Mouse (Mus musculus): ENCODE measurements around the gene Snx10. TPM values are rescaled to one million over a fixed set of nuclear protein-coding genes. Genes with fewer than 3 reads are reported as not detected.

Gene Snx10
- 35.9 TPM for polyA plus RNA-seq (2014; fragmentation: Illumina TruSeq; extraction: RNeasy Lipid Tissue Mini Kit (QIAGEN cat#74804); ENCODE audit: low read depth, low replicate concordance)

GRCm38 (mm10) chr6:51523807-51524320 lies at the start of gene Snx10:
Snx10 (plus strand) TSS chr6:51523901.

Other genes with a start within 250 kb of the Snx10 start
- 7.0 TPM for gene Nfe2l3, start 91.2 kb upstream of the Snx10 start, polyA plus RNA-seq (2014; fragmentation: Illumina TruSeq; extraction: RNeasy Lipid Tissue Mini Kit (QIAGEN cat#74804); ENCODE audit: low read depth, low replicate concordance)
- 3,553 TPM for gene Hnrnpa2b1, start 54.0 kb upstream of the Snx10 start, polyA plus RNA-seq (2014; fragmentation: Illumina TruSeq; extraction: RNeasy Lipid Tissue Mini Kit (QIAGEN cat#74804); ENCODE audit: low read depth, low replicate concordance)
- gene Cbx3, start 53.5 kb upstream of the Snx10 start, polyA plus RNA-seq (2014; fragmentation: Illumina TruSeq; extraction: RNeasy Lipid Tissue Mini Kit (QIAGEN cat#74804); ENCODE audit: low read depth, low replicate concordance) = 320 TPM

All from sigmoid colon, adult 10 weeks (tissue).